Mouse (Mus musculus) embryo, embryonic 10 days (tissue): ENCODE measurements at regions not wholly inside any gene's neighbourhood (a gene's known extent, or its start where the extent isn't known, plus 50 kb on each side); places are given as distances from the start of the nearest gene placed in this dataset.

Experiments used
- DNase-seq: peaks from one replicate; pipeline ENCODE4 v3.0.0-alpha.2; 2015; ENCODE audit warnings: low spot score

DNA sequence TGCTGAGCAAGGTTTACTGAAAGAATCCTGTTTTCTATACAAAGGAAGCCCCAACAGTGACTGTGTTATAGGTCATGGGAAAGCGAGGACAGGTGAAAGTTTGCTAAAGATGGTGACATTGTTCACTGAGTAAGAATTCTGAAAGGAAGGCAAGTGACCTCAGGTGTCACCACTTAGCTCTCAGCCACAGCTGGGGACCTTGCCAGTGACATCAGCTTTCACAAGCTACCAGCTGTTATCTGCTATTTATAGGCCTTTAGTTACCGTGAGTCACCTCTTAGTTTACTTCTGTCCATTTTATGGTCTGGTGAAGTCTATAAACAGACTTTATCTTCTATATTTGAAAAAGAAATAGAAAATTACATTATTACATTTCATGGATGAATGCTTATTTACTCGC is 65.4 kb upstream of the Mtpn start:
- no peak for DNase-seq

DNA sequence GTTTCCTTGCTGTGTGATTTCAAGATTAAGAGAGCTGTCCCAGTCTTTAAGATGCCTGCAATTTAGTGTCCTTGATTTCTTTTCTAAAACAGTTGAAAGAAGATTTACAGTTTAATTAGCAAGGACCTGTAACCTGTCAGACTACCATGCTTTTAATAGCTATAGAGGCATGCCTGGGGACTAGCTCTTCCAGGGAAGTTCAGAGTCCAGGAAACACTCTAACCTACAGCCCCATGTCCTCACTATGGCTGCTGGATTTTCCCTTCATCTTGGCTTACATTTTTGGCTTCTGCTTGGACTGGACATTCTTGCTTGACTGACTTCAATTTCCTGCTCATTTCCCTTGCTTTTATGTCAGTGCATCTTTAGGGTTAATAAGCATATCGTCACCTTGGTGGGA is 61.7 kb upstream of the Mtpn start:
- no peak for DNase-seq

- DNase-seq: no peak
Measured at GRCm38 (mm10) chr6:35599841-35600240, 60.2 kb upstream of the Mtpn start.

DNA sequence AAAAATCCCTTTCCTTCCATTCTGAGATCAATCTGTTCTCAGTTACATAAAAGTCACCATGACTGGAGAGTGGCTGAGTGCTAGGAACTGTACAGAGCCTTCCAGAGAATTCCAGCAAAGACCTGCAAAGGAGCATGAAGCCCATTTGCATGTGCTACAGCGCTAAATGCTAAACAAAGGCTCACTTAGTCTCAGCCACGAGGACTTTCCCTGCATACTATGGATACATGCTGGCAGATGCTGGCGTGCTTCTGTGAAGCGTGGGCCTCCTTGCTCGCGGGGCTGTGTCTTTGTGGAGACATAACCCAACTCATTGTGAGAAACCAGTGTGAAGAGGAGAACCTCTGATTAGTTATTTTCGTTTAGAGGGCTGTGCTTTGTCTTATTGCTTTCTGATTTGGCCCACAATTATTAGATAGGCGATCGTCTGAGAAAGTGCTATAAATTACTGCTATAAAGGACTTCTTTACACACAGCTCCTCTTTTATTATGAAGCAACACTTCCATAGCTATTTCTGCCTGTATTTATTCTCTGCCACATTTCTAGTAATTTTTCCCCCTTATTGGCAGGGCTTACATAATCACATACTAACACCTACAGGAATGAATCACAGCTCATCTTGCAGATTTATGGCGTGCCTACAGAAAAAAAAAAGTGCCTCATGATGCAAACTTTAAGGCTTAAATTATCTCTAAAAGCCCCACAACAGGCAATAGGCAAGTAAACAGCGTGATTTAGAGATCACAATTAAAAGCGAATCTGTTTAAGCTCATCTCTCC is 58.9 kb upstream of the Mtpn start:
- no peak for DNase-seq

GRCm38 (mm10) chr6:35595012-35595411 is 55.3 kb upstream of the Mtpn start:
- DNase-seq: no peak

DNA sequence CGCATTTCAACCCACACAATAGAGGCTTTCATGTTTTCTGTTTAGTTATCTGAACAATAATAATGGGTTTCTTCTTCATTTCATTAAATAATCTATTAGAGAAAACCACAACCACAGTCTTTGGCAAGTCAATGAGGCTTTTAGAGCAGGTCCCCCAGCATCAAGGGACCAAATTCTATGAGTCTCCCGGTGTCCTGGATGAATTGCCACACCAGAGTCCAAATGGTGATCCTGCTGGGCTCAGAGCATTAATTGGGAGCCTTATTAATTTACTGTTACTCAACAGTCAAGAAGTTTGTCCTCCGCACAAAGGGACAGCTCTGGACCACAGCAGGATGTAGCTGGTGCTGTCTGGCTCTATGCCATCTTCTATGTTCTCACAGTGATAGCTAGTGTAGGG is 52.5 kb upstream of the Mtpn start:
- DNase-seq: no peak
